Mouse (Mus musculus): ENCODE measurements around the gene Efna5. TPM values are rescaled to one million over a fixed set of nuclear protein-coding genes. Genes with fewer than 3 reads are reported as not detected.
A peak's percentile ranks its signal among the peaks of the same experiment; 100 is the strongest.

Efna5 gene
- total RNA-seq, 1 experiment from 2014 or later = not detected

DNA sequence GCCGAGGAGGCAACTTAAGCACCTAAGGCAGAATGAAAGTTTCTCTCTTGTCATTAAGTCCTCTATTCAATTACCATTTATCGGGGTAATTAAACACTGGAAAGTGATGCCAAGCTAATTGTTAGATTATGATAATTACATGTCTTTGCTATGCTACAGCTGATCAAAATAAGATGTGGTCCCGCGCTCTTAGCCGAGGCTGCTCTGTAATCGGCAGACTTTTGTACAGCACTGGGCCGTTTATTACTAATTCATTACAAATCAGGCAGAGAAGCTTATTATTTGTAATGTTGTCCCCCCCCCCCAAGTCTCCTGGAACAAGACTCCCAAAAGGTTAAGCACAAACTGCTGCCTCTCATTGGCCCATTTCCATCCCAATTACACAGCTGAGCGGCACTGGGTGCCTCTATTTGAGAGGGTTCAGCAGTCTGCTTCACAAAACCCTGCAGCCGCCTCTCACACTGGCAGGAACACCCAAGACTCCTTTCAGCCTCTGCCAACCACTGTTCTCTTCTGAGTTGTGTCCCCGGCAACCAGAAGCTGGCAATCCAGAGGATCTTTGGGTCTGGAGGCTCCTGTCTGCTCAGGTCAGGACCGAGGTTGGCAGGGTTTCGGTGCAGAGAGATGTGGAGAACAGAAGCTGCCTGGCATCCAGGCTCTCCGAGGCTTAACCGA, 221.5 kb downstream of the Efna5 start:
- ATAC-seq (replicated peaks in 1 of 2; ENCODE audit: insufficient read depth in 1 of 2, low FRiP score in 2 of 2, low TSS enrichment in 1 of 2, low read depth in 1 of 2, poor library complexity in 2 of 2, severe bottlenecking in 2 of 2) = no peak

DNA sequence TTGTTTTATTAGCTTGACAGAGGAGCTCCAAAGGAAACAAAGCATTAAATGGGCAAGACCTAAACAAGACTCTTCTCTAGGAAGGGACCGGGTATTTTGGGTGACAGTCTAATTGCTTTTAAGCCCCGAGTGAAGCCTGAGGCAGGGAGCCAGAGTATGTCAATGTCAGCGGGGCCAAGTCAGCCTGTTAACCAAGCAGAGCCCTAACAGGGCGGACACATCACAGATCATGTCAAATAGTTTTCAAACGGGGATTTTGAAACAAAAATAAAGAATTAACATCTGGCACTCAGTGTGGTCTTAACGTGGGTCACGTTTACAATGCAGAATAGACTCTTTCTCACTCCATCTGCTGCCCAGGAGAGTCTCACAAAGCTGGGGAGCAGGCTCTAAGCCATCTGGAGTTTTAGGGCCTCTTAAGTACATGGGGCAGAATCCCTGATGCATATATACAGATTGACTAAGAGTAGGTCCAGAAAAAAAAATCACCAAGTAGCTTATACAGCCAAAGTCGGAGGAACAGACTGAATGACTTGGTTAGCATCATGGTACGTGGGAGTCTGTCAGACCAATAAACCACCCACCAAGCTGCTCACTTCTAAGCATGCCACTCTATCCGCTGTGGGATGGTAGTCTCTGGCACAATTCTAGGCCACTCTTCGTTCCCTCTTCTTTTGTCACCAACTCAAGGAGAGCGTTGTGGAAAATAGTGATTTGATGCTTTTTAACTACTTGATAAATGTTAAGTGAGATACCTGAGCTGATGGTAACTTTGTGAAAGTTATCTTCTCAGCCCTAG, 223.1 kb downstream of the Efna5 start:
- no peak for ATAC-seq (replicated peaks in 1 of 2; ENCODE audit: insufficient read depth in 1 of 2, low FRiP score in 2 of 2, low TSS enrichment in 1 of 2, low read depth in 1 of 2, poor library complexity in 2 of 2, severe bottlenecking in 2 of 2)

DNA sequence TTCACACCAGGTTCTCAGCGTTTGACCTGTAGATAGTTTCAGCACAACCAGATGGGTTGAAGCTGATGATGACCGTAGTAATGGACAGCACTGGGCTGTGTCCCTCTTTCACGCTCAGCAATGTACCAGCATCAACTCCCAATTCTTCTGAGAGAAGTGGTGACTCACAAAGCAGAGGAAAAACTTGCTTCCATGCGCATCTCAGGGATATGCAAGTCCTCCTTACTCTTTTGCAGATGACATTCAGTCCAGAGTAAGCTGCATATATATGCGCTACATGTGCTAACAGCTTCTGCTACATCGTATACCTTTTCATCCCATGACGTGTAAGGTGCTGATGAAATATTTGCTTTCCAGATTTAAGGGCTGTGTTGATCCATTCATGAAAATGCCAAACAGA, 224.1 kb downstream of the Efna5 start:
- ATAC-seq (replicated peaks in 1 of 2; ENCODE audit: insufficient read depth in 1 of 2, low FRiP score in 2 of 2, low TSS enrichment in 1 of 2, low read depth in 1 of 2, poor library complexity in 2 of 2, severe bottlenecking in 2 of 2) = no peak

DNA sequence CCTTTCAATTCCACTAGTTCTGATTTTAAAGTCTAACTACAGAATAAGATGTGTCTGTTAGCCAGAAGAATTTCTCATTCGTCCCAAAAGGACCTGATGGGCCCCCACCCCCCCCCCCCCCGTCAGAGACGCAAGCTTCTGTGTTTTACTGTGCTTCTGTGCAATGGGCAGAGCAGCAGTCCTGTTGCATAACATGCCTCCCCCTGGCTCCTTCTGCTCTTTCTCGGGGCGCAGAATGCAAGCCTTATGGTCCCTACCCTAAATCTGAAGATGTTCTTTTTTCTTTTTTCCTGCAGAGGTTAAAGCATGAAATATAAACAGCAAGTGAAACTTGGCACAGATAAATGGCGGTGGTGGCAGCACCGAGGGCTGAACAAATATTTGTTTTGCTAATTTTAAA, 224.5 kb downstream of the Efna5 start:
- ATAC-seq (replicated peaks in 1 of 2; ENCODE audit: insufficient read depth in 1 of 2, low FRiP score in 2 of 2, low TSS enrichment in 1 of 2, low read depth in 1 of 2, poor library complexity in 2 of 2, severe bottlenecking in 2 of 2) = no peak

DNA sequence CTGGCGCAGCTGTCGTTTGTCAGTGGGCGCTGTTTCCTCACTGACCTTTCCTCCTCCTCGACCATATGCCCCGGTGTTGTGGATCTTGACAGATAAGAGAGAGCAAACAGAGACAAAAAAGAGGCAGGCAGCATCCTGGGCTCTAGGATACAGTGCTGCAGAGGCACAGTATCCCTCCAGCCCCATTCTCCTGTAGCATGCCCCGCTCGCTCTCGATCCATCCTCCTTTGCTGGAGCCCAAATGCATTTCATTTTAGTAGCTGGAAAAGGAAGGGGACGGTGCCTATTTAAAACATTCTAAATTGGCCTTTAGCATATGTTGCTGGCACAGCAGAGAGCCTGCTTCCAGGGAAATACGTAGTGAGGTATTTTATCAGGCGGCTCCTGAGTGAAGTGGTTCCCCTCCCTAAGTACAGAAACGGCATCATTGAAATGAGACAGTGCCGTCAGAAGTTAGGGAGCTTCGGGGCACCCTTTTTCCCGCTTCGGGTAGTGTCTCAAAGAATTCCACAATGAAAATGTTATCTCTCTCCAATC, 225.2 kb downstream of the Efna5 start:
- no peak for ATAC-seq (replicated peaks in 1 of 2; ENCODE audit: insufficient read depth in 1 of 2, low FRiP score in 2 of 2, low TSS enrichment in 1 of 2, low read depth in 1 of 2, poor library complexity in 2 of 2, severe bottlenecking in 2 of 2)

DNA sequence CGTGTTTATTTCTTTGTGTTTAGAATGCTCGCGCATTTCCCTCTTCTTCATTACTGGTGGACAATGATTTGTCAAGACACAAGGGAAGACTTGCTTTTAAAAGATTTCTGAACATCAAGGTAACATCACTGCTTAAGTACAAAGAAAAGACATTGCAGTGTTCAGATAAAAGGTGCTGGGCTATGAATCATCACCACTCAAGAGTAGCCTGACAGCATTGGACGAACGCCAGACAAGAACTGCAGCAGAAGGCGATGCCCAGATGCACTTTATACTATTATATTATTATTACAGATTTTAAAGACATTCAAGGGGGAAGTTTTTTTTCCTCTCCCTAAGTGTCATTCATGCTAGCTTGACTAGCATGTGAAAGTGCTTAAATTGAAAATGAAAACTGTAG, 228.7 kb downstream of the Efna5 start:
- ATAC-seq (replicated peaks in 1 of 2; ENCODE audit: insufficient read depth in 1 of 2, low FRiP score in 2 of 2, low TSS enrichment in 1 of 2, low read depth in 1 of 2, poor library complexity in 2 of 2, severe bottlenecking in 2 of 2) = no peak

DNA sequence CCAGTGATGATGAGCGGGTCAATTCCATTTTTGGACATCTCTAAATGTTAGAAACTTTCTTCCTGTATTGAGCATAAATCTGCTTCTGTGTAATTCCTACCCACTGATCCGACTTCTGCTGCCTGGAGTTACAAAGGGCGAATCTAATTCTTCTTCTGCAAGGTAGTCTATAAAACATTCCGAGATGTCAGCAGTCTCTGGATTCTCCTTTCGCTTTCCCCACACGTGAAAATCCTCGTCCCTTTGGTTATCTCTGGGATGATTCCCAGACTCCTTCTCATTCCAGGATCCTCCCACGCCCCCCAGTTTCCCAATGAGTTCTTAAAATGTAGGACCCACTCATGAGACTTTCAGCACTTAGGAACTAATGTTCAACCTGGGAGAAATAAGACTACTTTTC, 229.4 kb downstream of the Efna5 start:
- ATAC-seq (replicated peaks in 1 of 2; ENCODE audit: insufficient read depth in 1 of 2, low FRiP score in 2 of 2, low TSS enrichment in 1 of 2, low read depth in 1 of 2, poor library complexity in 2 of 2, severe bottlenecking in 2 of 2) = no peak

DNA sequence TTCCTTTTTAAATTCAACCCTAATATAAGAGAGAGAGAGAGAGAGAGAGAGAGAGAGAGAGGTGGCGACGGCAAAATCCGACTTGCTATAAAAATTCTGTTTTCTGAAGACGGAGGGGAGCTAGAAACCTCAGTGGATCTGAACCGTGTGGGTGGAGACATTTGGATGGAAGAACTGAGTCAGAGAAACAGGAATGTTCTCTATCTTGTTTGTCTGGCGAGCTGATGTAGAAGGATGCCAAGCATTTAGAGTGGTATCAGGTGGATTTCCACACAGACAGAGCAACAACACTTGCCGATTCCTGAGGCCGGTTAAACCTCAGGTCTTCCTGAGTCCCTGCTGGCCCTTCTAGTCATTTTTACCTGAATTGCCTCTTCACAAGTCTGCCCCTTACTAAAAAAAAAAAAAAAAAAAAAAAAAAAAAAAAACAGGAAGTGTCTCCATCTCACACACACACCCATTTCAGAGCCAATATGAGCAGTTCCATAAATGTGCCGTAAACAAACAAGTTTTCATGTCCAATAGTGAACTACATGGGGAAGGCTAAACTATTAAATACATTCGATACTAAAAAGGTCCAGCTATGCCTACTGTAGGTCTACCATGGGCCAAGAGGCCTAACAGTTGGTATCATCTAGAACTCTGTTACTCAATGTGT, 231.7 kb downstream of the Efna5 start:
- ATAC-seq (replicated peaks in 1 of 2; ENCODE audit: insufficient read depth in 1 of 2, low FRiP score in 2 of 2, low TSS enrichment in 1 of 2, low read depth in 1 of 2, poor library complexity in 2 of 2, severe bottlenecking in 2 of 2) = no peak

DNA sequence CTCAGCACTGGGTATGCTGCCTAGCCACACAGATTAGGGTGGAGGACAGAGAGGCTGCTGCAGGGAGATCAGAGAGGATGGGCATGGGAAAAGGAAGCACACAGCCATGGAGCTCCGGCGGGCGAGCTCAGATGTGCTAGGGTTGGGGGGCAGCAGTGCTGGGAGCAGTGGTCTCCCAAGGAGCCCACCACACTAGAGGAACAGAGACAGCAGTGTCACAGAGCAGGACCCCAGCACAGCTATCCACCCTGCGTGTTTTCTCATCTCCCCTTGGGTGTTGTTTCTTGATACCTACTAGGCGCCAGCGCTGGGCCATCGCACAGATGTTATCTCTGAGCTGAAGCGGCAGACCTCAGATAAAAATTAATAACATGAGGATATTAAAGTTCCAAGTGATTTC, 234.3 kb downstream of the Efna5 start:
- no peak for ATAC-seq (replicated peaks in 1 of 2; ENCODE audit: insufficient read depth in 1 of 2, low FRiP score in 2 of 2, low TSS enrichment in 1 of 2, low read depth in 1 of 2, poor library complexity in 2 of 2, severe bottlenecking in 2 of 2)

DNA sequence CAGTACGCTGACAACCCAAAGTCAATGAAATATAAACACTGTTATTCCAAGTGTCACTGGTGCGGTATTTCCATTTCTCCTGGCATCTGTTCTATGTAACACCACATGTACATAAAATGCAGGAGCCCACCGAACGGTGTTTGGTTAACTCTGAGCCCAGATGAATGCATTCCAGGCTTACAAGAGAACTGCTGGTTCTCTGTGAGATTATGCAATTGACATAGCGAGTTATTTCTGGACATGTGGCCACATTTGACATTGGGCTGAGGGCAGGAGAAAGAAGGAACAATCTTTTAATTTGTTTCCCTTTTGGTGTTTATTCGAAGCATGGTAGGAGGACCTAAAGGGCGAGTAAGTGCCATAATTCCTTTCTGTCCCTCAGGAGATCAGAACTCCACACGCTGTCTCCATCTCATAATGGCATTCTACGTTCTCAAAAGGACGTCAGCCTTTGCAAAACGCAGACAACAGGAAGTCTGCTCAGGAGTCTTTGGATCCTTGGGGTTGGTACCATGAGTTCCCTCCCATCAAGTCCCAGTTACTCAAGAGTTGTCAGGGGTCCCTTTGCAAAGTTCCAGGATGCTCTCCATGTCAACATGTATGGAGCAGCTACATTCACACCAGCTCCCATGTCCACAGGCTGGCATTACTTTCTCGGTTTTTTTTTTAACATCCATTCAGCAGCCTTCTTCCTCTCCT, 238.5 kb downstream of the Efna5 start:
- no peak for ATAC-seq (replicated peaks in 1 of 2; ENCODE audit: insufficient read depth in 1 of 2, low FRiP score in 2 of 2, low TSS enrichment in 1 of 2, low read depth in 1 of 2, poor library complexity in 2 of 2, severe bottlenecking in 2 of 2)

DNA sequence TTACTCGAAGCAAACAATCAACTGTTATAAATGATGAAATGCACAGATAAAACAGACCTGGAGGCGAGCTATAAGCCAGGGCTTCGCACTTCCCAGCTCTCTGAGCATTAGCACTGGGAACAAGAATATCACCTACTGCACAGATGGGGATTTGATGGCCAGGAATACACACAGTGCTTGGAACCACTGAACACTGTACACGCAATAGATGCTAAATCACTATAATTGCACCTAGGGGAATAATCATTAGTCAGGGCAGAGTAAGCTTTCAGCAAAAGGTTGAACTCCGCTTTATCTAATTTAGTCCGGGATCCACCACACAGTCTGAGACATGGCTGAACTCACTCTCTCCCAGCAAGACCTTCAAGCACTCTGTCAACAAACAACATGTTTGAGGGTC, 240.5 kb downstream of the Efna5 start:
- no peak for ATAC-seq (replicated peaks in 1 of 2; ENCODE audit: insufficient read depth in 1 of 2, low FRiP score in 2 of 2, low TSS enrichment in 1 of 2, low read depth in 1 of 2, poor library complexity in 2 of 2, severe bottlenecking in 2 of 2)

DNA sequence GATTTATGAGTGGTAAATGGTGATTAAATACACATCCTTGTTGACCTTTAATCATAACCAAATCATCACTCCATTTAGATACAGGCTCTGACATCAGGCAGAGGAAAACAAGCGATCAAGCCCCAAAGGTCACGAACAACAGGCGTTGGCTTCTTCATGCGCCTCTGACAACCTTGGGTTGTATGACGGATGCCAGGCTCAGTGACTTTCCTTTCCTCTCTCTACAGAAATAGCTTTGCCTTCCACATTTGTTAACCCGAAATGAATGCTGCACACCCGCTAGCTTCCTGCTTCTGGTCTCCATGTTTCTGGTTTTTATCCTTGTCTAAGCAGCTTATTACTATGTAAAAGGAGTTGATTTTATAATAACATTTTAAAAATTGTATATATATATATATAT, 244.2 kb downstream of the Efna5 start:
- ATAC-seq (replicated peaks in 1 of 2; ENCODE audit: insufficient read depth in 1 of 2, low FRiP score in 2 of 2, low TSS enrichment in 1 of 2, low read depth in 1 of 2, poor library complexity in 2 of 2, severe bottlenecking in 2 of 2) = no peak

DNA sequence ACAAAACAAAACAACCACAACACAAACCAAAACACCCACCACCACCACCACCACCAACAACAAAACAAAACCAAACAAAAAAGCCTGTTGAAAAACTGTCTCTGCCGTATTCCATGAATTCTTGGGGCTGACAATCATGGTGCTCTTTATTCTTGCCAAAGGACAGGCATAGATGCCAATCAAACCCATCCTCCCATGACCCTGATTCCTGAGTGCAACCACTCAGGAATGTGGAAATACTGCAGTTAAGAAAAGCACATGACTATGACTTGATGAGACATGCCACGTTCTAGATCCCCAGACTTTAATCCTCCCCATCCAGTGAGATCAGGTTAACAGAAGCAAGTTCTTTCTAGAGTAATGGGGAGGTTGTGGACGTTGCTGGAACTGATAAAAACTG, 246.2 kb downstream of the Efna5 start:
- no peak for ATAC-seq (replicated peaks in 1 of 2; ENCODE audit: insufficient read depth in 1 of 2, low FRiP score in 2 of 2, low TSS enrichment in 1 of 2, low read depth in 1 of 2, poor library complexity in 2 of 2, severe bottlenecking in 2 of 2)

DNA sequence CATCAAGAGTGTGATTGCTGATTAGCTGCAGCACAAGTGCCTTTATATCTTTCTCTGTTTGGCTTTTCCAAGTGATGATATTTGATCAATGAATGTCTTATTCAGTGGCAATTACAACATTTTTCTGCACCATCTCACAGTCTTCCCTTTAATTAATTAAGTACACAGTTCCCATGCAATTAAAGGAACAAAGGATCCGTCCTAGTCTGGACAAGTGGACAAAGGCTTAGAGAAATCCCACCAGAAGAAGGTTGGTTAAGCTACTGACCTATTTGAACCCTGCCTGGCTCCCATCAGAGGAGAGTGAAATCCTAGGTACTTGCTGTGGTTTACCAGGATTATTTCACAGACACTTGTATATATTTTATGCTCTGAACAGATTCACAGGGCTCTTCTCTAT, 252.6 kb downstream of the Efna5 start:
- ATAC-seq (replicated peaks in 1 of 2; ENCODE audit: insufficient read depth in 1 of 2, low FRiP score in 2 of 2, low TSS enrichment in 1 of 2, low read depth in 1 of 2, poor library complexity in 2 of 2, severe bottlenecking in 2 of 2) = no peak

DNA sequence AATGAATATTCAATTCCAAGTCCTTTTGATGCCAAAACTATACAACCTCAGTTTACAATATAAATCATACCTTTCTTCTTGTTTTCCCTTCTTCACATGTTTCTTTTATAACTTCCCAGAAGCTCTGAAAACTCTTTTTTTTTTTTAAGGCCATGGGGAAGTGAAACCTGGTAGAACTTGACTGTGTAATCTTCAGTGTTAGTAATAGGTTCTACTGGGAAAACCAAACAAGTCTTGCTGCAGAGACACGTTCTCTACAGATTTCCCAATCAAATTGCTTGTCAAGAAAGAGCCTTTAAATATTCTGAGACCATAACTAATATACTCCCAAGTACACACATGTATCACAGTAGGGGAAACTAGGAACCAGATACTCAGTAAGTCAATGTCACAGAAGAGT, 253.6 kb downstream of the Efna5 start:
- peak in 1 of 2 experiments; percentile 37; a peak in 2 of 4 replicates for ATAC-seq (replicated peaks in 1 of 2; ENCODE audit: insufficient read depth in 1 of 2, low FRiP score in 2 of 2, low TSS enrichment in 1 of 2, low read depth in 1 of 2, poor library complexity in 2 of 2, severe bottlenecking in 2 of 2)

DNA sequence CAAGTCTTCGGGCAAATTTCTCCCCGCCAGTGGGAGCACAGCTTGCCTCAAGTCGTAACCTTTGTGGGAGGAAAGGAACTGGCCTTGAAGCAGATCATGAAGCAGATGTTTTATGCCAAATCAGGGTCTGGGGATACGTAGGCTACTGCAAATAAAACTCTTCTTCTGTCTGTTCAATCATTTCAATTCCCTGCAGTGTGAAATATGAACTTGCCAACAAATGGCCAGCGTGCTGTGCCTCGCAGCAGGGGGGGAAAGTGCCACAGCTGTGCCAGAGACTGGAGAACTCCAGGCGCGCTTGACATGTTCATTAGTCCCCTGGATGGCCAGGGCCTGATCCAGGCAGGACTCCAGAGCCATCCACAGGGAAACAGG, 255.5 kb downstream of the Efna5 start:
- ATAC-seq (replicated peaks in 1 of 2; ENCODE audit: insufficient read depth in 1 of 2, low FRiP score in 2 of 2, low TSS enrichment in 1 of 2, low read depth in 1 of 2, poor library complexity in 2 of 2, severe bottlenecking in 2 of 2) = no peak

DNA sequence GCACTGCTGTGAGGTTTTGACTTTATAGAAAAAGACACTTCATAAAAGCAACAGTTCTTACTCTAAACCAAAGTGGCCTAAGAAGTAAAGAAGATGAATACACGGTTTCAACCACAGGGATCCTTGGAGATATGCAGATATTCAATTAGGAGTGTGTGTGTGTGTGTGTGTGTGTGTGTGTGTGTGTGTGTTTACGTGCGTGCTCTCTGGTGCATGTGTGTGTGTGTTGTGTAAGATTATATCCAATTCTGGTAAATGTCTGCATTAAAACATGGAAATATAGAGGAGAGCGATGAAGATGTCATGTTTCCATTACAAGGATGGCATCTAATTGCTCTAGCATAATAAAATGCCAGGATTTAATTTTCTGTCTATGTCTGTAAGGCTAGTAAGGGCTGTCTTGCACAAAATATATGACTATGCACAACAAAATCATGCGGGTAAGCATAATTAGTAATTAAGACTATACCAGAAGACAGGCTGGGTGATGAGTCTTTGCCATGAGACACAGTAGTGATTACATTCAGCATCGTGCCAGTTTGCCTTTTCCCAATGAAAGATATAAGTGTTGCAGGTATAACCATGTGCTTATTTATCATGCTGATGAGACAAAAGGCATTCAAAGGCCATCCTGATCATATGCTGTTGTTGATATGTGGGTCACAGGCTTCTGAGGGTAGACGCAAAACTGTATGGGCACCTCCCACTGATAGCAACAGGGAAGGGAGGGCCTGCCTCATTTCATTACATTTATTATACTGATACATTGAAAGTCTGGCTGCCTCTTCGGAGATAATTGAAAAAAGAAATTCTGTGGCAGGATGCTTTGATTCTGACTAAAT, 256.1 kb downstream of the Efna5 start:
- no peak for ATAC-seq (replicated peaks in 1 of 2; ENCODE audit: insufficient read depth in 1 of 2, low FRiP score in 2 of 2, low TSS enrichment in 1 of 2, low read depth in 1 of 2, poor library complexity in 2 of 2, severe bottlenecking in 2 of 2)
